Mouse (Mus musculus): ENCODE results near the gene Glis3. TPM values are rescaled to one million over a fixed set of nuclear protein-coding genes. Genes with fewer than 3 reads are reported as not detected.

The Glis3 gene
- total RNA-seq, 2 experiments from 2014 or later = 1.4 to 1.8 TPM

GRCm38 (mm10) chr19:28422939-28423338, 256.9 kb downstream of the Glis3 start:
- intact Hi-C loops (cut with DNase I; ENCODE audit: low total_unique reads) = no loop called here
- no peak for DNase-seq

GRCm38 (mm10) chr19:28416069-28416468, 263.8 kb downstream of the Glis3 start:
- DNase-seq = no peak
- intact Hi-C loops (cut with DNase I; ENCODE audit: low total_unique reads) = no loop called here

- no peak for DNase-seq
- intact Hi-C loops (cut with DNase I; ENCODE audit: low total_unique reads) = no loop called here
These were observed 271.1 kb downstream of the Glis3 start for GRCm38 (mm10) chr19:28408787-28409186.

DNA sequence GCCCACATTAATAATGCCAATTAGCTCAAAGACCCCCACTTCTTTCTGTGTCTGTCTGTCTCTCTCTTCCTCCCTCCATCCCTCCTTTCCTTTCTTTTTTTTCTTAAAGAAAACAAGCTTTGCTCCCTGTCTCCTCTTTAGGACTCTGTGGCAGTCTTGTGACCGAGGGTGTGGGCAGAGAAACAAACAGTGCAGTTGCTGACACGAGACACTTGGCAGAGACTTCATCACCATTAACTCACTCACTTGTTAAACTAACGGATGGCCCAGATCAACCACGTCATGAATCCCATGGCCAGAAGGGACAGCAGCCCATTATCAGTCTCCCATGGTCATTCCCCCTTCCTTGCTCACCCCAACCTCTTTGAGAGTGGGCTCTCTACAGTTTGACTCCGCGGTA, 276.9 kb downstream of the Glis3 start:
- intact Hi-C loops (cut with DNase I; ENCODE audit: low total_unique reads) = no loop called here
- no peak for DNase-seq

GRCm38 (mm10) chr19:28395584-28395861, 284.4 kb downstream of the Glis3 start:
- no peak for DNase-seq
- intact Hi-C loops (cut with DNase I; ENCODE audit: low total_unique reads) = no loop called here

DNA sequence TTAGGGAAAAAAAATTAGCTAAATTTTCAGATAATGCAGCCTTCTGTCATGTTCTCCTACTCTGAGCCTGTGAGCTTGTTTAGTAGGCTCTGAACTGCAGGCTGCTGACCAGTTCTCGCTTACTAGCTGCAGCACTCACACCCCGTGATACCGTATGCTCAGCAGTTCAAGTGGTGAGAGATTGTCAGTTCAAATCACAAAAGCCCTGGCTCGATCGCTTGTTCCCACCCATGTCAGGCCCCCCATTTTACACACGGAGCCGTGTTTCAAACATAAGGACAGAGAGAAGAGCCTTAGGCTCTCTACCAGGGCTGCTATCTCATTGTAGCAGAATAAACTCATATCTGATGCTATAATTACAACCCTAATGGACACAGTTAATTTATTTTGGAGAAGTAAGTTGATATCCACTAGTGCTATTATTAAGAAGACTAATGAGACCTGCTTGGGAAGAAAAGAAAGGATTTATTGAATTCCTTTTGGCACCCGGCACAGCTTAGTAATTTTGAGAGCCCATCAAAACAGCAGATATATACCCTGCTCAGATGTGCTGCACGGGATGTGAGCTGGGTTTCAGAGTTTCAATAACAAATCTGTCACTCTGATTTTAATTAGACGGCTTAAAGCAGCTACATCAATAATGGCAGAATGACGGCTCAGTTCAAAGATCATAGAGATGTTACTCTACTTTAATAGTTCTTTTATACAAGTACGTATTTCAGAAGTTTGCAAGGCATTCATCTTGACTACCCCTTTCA, 284.9 kb downstream of the Glis3 start:
- no peak for DNase-seq
- intact Hi-C loops (cut with DNase I; ENCODE audit: low total_unique reads) = no loop called here

DNA sequence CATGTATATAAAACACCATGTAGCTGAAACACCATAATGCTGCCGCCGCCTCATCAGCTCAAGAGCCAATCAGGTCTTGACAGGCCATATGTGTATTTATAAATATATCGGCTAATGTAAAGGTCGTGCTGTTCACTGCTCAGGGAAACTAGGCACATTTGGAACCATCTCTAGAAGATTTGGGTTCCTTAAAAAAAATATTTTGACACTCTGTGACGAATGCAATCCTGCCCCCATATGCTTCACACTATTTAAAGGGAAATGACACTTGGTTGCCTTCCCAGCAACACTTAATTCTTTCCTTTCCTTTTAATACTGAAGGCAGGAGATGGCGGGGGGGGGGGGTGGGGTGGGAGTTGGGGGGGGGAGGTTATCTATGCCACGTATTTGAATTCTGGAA, 286.1 kb downstream of the Glis3 start:
- no peak for DNase-seq
- intact Hi-C loops (cut with DNase I; ENCODE audit: low total_unique reads) = no loop called here

DNA sequence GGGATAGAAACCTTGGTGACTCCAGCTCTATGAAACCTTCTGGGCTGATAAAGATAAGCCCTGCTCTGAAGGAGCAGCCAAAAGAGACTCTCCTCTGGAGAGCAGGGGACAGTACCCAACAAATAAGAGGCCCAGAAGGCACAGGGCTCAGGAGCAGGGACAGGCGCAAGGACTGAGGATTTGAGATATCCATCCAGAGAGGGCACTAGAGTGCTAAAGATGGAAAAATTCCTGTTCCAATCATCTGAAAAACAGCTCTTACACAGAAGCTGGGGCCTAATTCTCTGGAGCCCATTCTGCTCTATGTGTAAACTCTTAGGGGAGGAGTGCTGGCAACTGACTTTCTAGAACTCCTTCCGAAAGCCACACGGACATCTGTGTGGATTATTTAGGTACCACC, 287.0 kb downstream of the Glis3 start:
- no peak for DNase-seq
- intact Hi-C loops (cut with DNase I; ENCODE audit: low total_unique reads) = no loop called here

DNA sequence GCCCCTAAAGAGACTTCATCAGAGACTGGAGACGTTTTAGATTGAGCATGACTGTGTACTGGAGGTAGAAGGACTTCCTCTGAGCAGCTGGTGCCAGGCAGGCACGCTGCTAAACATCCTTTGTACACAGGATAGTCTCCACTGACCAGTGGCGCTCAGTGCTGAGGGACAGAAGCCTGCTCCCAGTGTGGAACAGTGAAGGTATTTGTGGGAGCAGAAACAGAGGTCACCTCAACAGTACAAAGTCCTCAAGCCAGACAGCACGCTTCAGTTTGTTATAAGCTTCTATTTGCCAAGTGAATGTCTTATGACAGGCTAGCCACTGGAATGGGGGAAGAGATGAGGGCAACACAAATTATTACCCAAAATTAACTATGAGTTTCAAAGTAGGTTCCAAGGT, 289.0 kb downstream of the Glis3 start:
- DNase-seq = no peak
- intact Hi-C loops (cut with DNase I; ENCODE audit: low total_unique reads) = no loop called here

GRCm38 (mm10) chr19:28389146-28389545, 290.7 kb downstream of the Glis3 start:
- DNase-seq = no peak
- intact Hi-C loops (cut with DNase I; ENCODE audit: low total_unique reads) = no loop called here

DNA sequence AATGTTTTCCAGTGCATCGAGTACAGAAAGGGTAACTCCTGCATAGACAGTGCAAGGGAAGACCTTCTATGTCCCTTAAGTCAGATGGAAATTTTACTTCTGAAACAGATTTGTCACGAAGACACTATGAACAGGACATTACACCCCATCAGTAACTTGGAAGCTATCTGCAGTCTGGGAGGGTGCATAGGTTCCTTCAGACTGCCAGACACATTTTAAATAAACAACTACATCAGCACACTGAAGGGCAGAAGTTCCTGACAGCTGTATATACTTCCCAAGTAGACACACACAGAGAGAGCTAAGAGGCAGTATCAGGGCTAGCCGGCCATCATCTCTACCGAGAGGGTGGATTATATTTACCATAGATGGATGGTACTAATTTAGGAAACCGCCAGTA, 296.5 kb downstream of the Glis3 start:
- intact Hi-C loops (cut with DNase I; ENCODE audit: low total_unique reads) = no loop called here
- no peak for DNase-seq

GRCm38 (mm10) chr19:28382168-28382911, 297.5 kb downstream of the Glis3 start:
- intact Hi-C loops (cut with DNase I; ENCODE audit: low total_unique reads) = no loop called here
- no peak for DNase-seq

GRCm38 (mm10) chr19:28381441-28381840, 298.4 kb downstream of the Glis3 start:
- intact Hi-C loops (cut with DNase I; ENCODE audit: low total_unique reads) = no loop called here
- no peak for DNase-seq

DNA sequence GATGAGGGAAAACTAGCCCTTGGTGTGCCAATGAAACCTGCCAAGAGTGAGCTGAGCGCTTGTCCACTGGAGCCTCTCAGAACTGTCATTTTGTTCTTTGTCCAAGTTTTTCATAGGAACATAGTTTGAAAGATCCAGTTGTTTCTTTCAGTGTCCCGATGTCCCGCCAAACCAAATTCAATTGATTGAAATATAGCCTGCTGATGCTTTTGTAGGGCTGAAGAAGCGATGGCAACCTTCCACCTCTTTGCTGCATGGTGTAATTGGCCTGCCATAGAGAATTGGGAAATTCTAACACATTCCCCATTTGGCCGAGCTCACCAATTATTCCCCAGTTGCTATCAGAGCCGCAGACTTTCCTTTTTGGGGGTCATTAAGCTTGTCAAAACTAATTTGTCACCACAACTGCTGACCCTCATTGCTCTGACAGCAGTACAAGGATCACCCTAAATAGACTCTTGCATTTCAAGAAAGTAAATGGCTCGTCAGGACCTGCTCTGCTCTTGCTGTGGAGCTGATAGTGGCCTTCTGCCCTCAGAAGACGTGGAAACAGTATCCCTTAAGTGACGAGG, 299.1 kb downstream of the Glis3 start:
- intact Hi-C loops (cut with DNase I; ENCODE audit: low total_unique reads) = no loop called here
- peak; percentile 30 for DNase-seq

DNA sequence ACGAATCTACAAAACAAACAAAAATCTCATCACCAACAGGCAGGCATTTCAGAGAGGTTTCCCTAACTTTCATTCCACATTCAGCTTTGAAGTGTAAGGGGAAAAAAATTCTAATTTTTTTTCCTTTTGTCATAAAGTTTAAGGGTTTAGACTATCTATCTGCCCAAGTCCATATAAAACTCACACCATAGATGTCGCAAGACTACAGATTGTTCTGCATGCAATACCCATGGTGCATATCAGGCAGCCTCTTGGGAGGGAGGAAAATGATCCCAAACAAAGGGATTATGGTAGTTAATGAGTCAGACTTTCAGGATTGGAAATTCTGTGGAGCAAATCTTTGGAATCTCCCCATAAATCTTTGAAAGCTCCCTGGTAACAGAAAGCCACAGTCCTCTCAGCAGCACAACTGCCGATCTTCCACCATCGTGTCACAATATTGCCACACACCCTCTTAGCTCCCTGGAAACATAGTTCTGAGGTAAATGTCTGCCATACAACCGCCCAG, 302.0 kb downstream of the Glis3 start:
- intact Hi-C loops (cut with DNase I; ENCODE audit: low total_unique reads) = no loop called here
- no peak for DNase-seq

- DNase-seq = no peak
- intact Hi-C loops (cut with DNase I; ENCODE audit: low total_unique reads) = no loop called here
These were observed 303.5 kb downstream of the Glis3 start for GRCm38 (mm10) chr19:28376401-28376800.

DNA sequence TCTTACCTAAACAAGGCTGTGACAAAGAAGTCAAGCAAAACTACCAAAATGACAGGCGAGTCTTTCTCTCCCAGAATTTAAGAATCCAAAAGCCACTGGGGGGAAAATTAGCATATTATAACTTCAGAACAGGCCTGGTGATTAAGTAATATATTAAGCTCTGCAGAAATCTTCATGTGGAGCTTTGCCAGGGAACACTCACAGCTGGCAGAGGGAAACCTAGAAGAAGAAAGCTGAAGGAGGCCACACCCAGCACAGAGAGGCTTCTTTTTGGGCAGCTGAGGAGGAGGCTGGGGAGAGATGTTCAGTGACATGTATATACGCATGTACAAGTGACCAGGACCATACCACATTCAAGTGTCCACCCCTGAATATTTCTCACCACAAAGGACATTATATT, 304.1 kb downstream of the Glis3 start:
- intact Hi-C loops (cut with DNase I; ENCODE audit: low total_unique reads) = no loop called here
- peak; percentile 12 for DNase-seq

- intact Hi-C loops (cut with DNase I; ENCODE audit: low total_unique reads) = no loop called here
- no peak for DNase-seq
These were observed 305.4 kb downstream of the Glis3 start for GRCm38 (mm10) chr19:28374524-28374923.

DNA sequence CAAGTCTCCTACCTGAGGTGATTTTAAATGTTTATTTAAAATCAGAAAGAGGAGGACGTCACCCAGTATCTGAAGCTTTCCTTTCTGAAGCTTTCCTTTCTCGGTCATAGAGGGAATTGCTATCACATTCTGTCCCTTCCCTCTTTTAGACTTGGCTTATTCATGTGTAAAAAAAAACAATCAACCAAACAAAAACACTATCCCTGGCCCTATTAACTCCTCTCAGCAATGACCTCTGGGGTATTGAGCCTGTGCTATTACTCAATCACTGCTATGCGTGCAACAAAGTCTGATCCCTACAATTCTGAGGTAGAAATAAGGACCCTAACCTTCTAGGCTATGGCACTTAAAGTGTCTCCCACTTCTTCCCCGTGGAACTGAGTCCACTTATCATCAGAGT, 311.7 kb downstream of the Glis3 start:
- intact Hi-C loops (cut with DNase I; ENCODE audit: low total_unique reads) = no loop called here
- DNase-seq = no peak

DNA sequence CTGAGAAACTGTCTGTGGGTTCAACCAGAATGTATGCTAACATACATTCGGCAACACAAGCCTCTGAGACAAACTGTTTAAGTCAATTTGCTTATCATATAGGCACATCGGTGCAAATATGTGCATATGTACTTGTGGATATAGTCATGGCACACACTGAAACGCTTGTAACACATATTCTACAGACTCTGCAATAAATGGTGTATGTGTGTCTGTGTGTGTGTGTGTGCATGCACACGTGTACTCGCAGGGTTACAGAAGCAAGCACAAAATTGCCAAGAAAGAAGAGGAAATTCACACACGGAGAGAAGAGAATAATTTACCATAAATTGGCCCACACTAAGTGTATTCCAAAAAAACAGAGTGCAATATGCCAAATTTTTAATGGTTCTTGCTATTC, 312.6 kb downstream of the Glis3 start:
- DNase-seq = no peak
- intact Hi-C loops (cut with DNase I; ENCODE audit: low total_unique reads) = no loop called here

GRCm38 (mm10) chr19:28366766-28367165, 313.1 kb downstream of the Glis3 start:
- intact Hi-C loops (cut with DNase I; ENCODE audit: low total_unique reads) = no loop called here
- DNase-seq = no peak

All from gastrocnemius, postnatal 14 days (tissue).